In the genomic region with DNA sequence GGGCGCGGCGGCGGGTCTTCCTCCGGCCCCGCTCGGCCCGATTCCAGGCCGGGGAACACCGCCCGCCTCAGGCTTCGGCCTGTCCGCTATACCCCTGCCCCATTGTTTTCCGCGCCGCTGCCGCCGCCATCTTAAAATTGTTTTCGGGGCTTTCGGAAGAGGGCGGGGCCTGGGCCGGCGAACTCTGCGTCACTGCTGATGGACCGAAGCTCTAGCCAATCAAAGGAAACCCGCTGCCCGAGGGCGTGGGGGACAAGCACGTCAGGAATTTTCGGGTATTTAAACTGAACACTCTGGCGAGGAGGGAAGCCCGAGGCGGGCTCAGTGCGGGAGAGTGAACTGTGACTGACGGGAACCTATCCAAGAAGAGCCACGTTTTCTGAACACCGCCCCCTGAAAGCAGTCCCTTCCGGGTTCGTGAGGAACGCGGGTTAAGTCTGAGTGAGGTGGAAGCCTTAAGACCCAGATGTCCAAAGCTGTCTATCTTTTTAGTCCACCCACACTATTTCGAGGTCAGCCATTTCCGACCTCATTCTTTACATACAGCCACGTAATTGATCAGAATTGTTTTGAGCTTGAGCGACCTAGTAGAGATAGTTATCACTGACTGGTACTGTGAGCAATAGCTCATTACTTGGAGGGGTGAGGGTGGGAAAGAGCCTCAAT, we compare ENCODE assay signal across 8 mouse cellular contexts. TPM values are rescaled to one million over a fixed set of nuclear protein-coding genes. Genes with fewer than 3 reads are reported as not detected.
DNase-seq lines count a peak whose midpoint lies in the region; ATAC-seq lines count a peak whose summit lies in the region.

Gene Maml1 (minus strand): TSS at position 122 of the 666 bp plus-strand sequence.

- ATAC-seq in megakaryocyte progenitor cell, adult 5-6 weeks (replicated peaks; ENCODE audit: poor library complexity): peak; percentile 91

- DNase-seq in adipocyte (ENCODE audit: low spot score): peak; percentile 98
- peak; percentile 99 for DNase-seq in embryo, embryonic 10 days (ENCODE audit: low spot score)
- DNase-seq in gastrocnemius, postnatal 10 days: peak; percentile 91
- DNase-seq in induced T-regulatory cell, adult 2 months (ENCODE audit: low read depth): peak; percentile 99
- DNase-seq in left cerebral cortex, adult 9 months (ENCODE audit: low spot score in 2 of 2): peak; percentile 95 to 98
- peak; percentile 95 for DNase-seq in right cerebral cortex, postnatal 14 days
- DNase-seq in urinary bladder, postnatal 36 days (ENCODE audit: low spot score in 2 of 2): peak; percentile 96 to 97

RNA-seq across cellular contexts. Expression of gene Maml1, which starts in this region (rescaled TPM):
- total RNA-seq in gastrocnemius, postnatal 10 days (2021): 10 to 100 TPM; 11.7 to 13.9 TPM
- 14.2 and 15.9 TPM in 2 replicates for total RNA-seq in megakaryocyte progenitor cell, adult 5-6 weeks (2015)
- 4.1 and 4.2 TPM in 2 replicates for total RNA-seq in megakaryocyte progenitor cell, adult 5-6 weeks (2017)

Comparison
In these comparisons a context has a peak if more than half of its experiments do, and no peak if none do; other contexts are left out.
1. Peak in every context shown above with its lines: DNase-seq and ATAC-seq.